Mouse (Mus musculus) layer of hippocampus, postnatal 36 days (tissue): ENCODE data around the gene Gm17455. TPM values are rescaled to one million over a fixed set of nuclear protein-coding genes. Genes with fewer than 3 reads are reported as not detected.

Source experiments
- DNase-seq, 2 experiments: peaks; one replicate each; pipeline ENCODE4 v3.0.0; 2022
- total RNA-seq, 2 experiments: library from RNA; stranded (reverse); gene quantifications; 2 replicates each; pipeline ENCODE4 v1.2.3; 2021

Gene Gm17455
- total RNA-seq, 2 experiments from 2014 or later, result not detected

DNA sequence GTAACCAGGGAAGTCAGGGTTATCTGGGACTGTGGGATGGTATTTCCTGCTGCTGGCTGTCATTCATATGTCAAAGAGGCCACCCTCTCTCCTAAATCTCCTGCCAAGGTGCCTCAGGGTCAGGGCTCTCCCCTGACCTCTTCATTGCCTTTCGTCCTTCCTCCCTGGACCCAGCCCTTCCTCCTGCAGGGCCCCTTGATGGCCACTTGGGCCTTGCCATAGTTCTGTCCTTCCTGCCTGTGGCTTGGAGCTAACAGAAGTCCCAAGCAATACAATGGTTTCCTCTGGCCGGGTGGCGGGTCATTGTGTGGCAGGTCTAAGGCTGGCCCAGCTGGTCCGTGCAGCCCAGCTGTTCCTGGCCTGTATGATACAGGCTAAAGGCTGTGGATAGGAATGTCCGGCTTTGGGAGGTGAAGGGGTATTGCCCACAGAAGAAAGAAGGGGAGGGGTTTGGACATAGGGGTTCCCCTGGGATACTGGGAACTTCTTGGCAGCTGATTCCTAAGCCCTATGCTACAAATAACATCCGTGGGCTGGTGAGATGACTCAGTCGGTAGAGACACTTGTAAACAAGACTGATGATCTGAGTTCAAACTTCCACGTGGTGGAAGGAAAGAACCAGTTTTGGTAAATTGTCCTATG, 25.5 kb upstream of the Gm17455 start:
- DNase-seq, result no peak

DNA sequence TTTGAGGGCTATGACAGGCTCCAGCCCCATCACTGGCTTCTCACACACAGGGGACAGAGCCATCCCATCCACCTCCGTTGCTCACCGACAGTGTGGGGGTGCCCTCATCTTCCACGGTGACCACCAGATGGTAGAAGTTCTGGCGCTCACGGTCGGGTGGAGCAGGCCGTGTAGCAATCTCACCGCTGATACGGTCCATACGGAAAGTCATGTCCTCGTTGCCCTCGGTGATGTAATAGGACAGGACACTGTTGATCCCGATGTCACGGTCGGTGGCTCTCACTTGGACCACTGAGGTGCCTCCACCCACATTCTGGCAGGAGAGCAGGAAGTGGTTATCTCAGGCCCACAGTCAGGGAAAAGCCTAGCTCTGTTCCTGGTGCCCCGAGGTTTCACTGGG, 22.8 kb upstream of the Gm17455 start:
- no peak for DNase-seq

DNA sequence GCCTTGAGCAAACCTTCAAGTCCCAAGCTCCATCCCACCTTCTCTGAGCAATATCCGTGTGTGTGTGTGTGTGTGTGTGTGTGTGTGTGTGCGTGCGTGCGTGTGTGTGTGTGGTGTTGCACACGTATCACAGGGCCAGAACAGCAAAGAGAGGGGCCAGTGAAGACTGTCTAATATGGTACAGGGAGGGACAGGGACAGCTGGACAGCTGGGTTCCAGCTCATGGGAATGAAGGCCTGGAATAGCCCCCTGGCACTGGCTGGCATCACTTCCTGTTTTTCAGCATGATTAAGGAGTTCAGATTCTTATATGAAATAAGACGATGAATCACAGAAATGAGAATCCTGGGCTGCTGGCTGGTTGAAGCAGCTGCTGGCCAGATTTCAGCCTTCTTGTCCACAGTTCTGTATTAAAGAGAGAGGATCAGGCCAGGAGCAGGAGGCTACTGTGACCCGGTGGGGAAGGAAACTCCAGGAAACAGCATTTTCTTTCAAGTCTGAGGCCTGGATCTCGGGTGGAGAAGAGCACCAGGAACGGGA, 20.0 kb upstream of the Gm17455 start:
- DNase-seq, result no peak

DNA sequence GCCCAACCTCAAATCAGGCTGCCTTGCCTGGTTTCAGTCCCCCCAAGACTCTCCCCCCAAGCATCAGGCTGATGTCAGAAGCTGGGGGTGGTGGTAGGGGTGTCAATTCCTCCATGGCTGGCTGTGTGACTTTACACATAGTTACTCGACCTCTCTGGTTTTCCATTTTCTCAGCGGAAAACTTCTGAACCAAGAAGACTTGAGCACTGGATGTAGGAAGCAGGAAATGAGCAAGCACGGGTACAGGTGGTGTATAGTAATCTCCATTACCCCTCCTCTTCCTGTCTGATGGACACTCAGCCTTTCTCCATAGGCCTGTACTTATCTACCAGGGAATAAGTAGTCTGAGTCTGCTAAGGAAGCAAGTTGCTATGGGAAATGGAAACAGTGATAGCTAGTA, 19.3 kb upstream of the Gm17455 start:
- DNase-seq, result no peak

DNA sequence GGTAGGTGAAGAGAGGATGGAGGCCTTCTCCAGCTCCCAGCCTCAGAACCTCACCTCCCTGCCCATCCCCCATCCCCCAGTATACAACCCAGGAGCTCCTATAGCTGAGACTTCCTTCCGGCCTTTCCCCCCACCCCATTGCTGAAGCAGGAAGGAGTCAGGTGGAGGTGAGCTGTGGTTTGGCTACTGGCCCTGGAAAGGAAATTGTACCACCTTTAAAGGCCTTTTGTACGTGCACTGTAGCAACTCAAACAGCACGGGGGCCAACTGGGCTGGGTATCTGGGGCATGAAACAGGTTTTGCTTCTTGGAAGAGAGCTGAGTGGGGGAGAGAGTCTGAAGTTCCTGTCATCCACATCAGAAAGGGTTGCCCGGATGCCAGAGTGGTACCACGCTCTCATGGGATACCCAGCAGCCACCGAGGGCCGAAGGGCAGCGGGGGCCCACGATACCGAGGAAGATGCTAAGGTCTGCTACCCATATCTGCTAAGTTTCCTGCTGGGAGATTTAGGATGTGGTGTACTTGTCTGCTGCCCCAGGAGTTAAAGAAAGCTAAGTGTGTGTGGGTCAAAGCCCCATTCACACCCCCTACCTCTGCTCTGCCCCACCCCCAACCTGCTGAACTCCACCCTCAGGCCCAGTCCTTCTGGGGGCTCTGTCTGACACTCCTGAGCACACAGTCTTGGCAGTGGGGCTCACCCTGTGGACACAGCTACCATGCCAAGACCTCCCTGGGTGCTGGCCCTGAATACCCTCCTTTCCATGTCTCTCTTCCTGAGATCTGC, 18.2 kb upstream of the Gm17455 start:
- DNase-seq, result no peak

DNA sequence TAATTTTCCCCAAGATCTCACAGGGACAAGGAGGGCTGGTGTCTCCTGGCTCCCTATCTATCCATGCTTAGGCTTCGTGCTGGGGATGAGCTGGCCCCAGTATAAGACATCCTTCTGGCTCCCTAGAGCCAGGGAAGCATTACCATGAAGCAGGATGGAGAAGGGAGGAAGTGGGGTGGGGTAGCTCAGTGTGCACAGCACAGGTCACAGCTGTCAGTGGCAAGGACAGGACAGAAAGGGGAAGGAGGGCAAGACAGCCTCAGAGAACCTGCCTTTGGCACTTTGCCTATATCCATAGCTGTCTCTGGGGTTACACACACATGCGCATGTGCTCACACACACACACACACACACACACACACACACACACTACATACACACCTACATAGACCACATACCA, 11.2 kb upstream of the Gm17455 start:
- DNase-seq, result no peak

DNA sequence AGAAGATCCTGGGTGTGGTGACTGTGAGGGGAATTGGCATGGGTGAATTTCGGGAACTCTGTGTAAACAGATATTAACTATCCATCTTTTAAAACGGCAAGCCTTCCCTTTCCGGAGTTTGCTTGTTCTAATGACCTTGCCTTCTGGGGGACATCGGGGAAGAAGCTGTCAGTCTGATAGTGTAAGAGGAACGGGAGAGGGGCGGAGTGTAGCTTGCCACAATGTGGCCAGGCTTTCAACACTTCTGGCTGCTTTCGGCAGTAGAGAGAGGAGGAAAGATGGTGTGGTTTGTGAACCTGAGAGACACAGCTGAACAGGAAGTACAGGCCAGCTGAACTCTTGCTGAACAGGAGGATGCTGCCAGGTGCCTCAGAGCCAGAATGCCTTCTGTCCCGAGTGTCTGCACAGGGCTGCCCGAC, 10.1 kb upstream of the Gm17455 start:
- no peak for DNase-seq

DNA sequence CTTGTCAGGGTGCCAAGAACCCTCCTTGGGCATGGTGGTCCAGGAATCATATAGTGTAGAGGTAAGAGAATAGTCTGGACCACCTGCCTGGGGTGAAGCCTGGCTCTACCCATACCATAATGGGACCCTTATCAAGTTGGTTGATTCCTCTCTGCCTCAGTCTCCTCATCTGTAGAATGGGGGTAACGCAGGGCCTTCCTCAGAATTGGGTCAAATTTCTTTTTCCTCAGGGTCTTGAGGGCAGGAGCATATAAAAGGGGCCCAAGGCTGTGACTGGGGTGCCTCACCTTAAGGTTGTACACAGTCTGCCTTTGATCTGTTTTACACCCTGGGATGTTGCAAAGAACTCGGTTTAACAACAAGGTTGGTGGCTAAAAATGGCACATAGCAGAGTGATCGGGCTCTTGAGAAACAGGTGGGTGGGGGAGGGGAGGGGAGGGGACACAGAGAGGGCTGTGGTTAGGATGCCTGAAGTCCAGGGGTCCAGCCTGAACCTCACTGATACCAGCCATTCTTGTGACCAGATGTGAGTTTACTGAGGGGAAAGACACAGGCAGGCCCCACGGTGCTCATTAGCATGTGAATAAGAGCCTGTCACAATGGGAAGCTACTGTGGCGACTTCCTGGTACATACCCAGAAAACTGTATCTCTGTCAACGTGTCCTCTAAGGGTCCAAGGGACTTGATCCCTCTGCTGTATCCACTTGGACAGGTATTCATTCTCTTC, 9.2 kb upstream of the Gm17455 start:
- no peak for DNase-seq

DNA sequence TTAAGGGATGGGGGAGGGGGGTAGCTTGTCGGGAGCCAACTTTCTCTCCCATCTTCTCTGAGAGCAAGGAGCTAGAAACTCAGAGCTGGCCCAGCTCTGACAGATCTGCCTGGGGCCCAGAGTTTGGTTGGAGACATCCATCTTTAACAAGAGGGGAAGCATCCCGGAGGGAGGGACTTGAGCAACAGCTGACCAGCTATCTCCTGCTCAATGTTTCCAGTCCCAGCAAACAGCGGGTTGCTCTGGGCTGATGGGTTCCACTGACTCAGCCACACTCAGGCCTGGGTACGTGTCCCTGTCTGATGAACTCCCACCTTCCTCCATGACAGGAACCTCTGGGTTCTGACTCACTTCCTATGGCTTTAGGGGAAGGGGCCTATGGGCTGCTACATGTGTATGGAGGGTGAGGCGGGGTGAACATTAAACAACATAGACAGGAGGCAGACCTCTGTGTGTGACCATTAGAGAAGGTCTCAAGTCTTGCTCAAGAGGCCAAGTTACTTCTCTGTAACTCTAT, 8.6 kb upstream of the Gm17455 start:
- DNase-seq, result no peak

DNA sequence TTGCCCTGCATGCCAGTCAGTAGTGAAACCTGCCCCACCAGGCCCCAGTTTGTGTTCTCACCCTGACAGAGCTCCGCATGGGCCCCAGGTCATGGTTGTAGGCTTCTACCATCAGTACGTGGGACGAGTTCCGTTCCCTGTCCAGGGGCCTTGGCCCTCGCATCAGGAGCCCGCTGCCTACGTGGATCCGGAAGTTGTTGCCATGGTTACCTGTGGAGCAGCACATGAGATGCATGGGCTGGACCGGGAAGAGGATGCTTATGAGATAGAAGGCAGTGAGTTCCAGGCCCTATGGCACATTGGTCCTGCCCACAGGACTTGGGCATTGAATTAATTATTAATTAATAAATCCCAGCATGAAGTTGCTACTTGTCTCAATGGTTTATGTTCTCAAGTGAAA, 7.9 kb upstream of the Gm17455 start:
- DNase-seq, result no peak

DNA sequence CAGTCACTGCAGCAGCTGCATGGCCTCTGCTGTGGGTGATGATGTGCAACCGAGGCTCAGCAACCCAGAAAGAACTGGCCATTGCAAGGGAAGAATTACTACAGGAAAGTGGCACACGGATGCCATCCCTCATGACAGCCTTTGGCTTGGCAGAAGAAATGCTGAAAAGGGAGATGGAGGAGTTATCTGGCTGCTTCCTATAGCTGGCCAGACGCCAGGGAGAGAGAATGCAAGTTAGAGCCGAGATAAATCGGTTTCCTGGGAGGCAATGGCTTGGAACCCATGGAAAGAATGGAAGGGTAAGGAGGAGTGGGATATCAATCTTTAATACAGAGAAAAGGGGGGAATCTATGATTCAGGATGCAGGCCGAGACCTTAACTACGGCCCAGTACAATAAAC, 4.6 kb upstream of the Gm17455 start:
- DNase-seq, result no peak

DNA sequence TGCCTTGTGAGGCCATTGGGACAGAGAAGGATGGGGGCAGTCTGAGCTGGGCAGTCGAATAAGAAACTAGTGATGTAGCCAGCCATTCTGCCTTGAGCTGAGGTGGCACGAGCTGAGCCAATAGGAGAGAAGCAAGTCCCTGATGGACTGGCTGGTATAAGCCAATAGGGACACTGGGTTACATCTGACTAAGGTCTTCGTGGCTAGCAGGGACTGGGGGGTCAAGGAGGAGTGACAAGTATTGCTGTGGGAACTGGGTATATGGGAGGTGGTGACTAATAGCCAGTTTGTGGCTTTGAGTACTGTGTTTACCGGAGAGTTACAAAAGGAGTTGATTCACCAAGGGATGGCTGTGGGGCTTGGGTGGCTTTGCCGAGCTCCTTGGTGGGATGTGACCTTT, 3.9 kb upstream of the Gm17455 start:
- DNase-seq, result no peak

DNA sequence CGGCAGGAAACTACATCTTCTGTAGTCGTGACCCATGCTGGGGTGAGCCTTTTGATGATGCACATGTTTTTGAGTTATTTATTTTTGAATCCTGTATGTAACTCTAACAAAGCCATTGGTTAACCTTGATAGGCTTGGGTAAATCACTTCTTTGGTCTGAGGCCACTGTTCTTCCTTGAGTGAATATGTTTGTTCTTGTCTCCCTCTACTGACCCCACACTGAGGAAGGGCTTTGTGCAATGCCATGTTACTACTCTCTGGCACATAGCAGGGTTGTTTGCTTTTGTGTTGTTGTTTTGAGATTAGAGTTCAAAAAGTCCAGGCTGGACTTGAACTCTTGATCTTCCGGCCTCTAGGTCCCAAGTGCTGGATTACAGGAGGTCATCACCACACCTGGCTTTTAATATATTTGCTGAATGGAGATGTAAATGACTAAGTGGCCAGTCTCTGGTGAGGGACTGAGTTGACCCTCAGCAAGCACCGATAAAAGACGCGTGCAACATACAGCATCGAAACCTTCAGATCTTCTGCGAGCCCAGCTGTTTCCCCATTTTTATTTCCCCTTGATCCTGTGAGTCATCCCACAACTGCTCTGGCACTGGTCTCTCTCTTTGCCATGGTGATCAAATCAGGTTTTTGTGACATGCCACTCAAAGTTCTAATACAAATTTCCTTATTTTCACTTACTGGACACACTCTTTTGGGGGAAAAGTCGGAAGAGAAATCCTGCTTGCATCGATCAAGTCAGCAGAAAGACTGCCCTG, 1.3 kb upstream of the Gm17455 start:
- no peak for DNase-seq

DNA sequence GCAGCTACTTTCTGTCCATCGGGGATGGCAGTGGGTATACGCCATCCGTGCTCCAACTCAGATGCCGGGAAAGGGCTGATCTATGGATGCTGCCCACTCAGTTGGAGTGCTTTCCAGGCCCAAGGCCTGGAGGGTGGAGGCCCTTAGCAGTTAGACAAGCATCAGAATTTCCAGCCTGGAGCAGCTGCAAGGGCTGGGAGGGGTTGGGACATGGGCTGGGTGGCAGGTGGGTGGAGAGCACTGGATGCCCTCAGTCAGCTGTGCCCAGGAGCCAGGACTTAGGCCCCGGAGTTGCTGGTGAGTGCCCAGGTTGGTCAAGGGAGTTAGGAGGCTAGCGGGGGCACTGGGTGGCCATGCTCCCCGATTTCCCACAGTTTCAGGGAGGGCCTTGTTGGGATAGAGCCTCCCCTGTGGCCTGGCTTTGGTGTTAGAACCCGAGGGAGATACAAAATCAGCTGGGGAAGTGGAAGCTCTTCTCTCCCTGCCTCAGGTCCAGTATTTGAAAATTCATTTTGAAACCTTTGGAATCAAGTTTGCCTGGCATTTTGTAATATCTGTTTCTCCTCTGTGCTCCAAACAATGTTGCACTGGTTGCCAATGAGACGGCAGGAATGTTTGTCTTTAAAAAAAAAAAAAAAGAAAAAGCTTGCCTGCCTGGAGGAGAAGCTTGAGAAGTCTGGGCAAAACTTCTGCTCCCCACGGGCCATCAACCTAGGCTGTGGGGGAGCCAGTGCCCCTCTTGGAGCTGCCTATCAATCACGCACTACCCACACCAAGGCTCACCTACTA, 1.2 kb downstream of the Gm17455 start:
- DNase-seq, result no peak

DNA sequence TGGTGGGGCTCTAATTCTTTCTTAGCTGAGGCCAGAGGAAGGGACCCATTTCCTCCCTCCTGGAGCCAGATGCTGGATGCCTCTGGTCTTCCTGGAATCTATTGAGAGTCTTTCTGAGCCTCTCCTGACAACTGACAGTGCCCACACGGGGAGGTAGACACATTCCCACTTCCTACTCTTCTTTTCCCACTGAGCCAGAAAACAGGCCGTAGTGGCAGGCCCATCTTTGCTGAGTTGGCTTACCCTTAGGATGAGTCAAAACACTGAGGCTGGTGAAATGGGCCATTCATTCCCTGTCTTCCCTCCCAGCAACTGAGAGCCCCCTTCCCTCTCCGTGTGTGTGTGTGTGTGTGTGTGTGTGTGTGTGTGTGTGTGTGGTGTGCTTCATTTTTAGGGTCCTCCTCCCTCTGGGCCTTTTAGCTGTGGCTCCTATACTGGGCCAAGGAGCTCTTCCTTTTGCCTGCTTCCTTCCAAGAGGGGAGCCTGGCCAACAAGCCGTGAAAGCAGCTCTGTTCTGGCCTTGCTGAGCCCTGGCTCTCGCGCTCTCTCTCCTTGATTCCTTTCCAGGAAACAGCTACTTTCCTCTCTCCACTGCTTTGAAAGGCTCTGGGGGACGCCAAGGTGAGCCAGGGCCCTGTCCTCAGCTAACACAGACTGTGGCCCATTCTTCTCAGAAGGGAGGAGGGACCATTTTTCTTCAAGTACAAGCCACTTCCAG, 6.1 kb downstream of the Gm17455 start:
- peak; percentile 41 to 44 for DNase-seq

DNA sequence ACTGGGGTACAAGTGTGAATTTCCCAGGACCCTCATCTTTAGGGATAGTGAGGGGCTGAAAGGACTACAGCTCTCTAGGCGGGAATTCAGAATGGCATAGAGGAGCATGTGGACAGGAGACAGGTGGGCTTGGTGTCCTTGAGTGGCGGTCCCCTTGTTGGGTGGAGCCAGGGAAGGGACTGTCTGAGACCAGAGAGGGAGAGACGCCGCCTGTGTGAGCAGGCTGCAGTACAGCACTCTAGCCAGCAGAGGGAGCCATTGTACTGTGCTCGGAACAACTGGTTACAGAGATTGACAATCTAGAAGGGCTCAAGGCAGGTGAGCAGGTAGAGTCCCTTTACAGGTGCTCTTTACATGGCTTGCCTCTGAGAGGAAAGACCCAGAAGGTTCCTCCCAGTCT, 8.3 kb downstream of the Gm17455 start:
- DNase-seq, result peak; percentile 58 to 67

DNA sequence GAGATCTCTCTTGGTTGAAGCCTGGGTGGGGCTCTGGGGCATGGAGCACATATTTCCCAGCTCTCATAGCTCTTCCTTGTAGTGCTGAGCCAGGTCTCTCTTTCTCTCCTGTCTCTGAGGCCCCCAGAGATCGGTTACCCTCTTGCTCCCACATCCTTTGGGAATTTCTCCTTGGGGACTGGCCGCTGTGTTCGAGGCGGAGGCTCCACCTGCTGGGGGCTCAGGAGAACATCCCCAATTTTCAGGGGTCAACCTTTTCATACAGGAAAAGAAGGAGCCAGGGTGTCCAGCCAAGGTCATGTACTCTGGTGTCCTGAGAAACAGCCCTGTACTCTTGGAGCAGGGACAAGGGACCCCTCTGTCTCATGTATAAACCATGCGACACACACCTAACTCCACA, 12.3 kb downstream of the Gm17455 start:
- DNase-seq, result no peak

DNA sequence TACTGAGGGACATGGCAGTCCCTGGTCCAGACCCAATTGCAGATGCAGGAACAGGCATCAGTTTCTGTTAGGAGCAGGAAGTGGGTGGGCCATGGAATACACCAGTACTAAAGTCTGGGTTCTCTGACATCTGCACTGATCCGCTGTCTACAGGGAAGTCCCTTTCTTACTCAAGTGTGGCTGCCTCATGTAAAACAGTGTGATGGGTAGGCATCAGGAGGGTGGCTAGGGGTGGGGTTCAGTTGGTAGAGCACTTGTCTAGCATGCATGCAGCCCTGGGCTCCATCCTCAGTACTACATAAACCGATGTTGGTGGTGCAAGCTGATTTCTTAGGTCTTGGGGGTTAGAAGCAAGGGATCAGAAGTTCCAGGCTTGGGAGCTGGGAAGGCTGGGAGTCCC, 14.2 kb downstream of the Gm17455 start:
- no peak for DNase-seq

DNA sequence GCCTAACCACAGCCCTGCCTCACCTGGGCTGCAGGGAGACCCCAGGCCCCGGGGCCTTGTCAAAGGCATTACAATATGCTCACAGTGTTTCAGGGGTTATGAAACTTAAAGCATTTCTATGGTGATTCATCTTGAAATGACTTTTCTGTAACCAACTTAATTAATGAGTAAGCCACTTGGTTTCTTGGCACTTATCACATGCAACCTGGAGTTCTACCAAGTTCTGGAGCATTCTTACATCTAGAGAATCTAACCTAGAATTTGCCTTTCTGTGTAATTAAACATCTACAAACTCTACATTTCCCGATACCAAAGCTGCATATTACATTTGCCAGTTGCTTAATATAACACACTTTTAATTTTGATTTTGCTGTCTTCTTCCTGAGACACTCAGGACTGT, 17.5 kb downstream of the Gm17455 start:
- no peak for DNase-seq

DNA sequence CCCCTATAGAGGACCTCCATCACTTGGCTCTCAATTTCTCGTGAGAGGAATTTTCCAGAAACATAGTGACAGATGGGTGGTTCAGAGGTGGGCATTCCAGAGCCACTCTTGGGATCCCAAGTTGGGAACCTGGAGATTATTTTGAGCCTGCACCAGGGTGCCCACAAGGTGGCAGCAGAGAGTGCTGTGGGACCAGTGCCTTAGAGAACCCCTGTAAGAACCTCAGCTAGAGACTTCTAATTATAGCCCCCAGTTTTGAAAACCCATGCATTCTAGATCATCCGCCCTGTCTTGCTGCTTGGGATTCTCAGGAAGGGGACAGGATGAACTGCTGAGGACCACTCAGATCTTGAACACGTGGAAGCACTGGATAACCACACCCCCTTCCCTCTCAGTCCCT, 18.6 kb downstream of the Gm17455 start:
- DNase-seq, result peak; percentile 47 to 51

DNA sequence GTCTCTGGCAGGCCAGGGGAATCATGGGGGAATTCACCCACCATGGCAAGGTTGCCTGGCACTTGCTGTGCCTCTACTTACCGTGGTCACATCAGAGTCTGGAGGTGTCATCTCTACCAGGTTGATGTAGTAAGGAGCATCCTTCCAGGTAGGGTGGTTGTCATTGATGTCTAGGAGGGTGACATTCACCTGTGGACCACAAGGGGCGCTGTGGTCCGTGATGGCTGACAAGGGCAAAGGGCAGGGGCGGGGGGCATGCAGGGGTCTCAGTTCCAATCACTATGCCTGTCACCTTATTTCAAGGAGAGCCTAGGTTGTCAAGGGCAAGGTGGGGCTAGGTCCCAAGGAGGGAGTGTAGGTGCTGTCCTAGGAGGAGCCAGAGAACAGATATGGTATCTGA, 20.1 kb downstream of the Gm17455 start:
- DNase-seq, result no peak
